Mouse (Mus musculus) hindbrain, embryonic 16.5 days (tissue): ENCODE results near the gene Gm21985. TPM values are rescaled to one million over a fixed set of nuclear protein-coding genes. Genes with fewer than 3 reads are reported as not detected.

Source experiments
- ATAC-seq: fragments of 200-750 bp; cut with Nextera tagmentation; 2 replicates; pipeline ENCODE4 v1.8.0; 2017; ENCODE audit warnings: moderate TSS enrichment, moderate library complexity
- H3K27ac ChIP-seq: fragments of 300-500 bp; sonication (generic); 2 replicates; pipeline ENCODE4 v1.5.1; 2014; ENCODE audit warnings: low read depth, mild to moderate bottlenecking, control low read depth, low read length, moderate library complexity
- H3K27me3 ChIP-seq: fragments of 300-500 bp; sonication (generic); replicated peaks from 2 replicates; pipeline ENCODE4 v1.6.1; 2014; ENCODE audit warnings: low read length; ENCODE audit not compliant: control insufficient read depth, insufficient read depth
- H3K36me3 ChIP-seq: fragments of 300-500 bp; sonication (generic); 2 replicates; pipeline ENCODE4 v1.6.1; 2014; ENCODE audit warnings: mild to moderate bottlenecking, low read length, moderate library complexity, mixed read lengths; ENCODE audit not compliant: control insufficient read depth, insufficient read depth
- H3K4me1 ChIP-seq: fragments of 300-500 bp; sonication (generic); 2 replicates; pipeline ENCODE4 v1.6.1; 2014; ENCODE audit warnings: low read depth, low read length; ENCODE audit not compliant: control insufficient read depth, insufficient read depth
- H3K4me2 ChIP-seq: fragments of 300-500 bp; sonication (generic); 2 replicates; pipeline ENCODE4 v1.6.1; 2014; ENCODE audit warnings: mild to moderate bottlenecking, low read length, control low read depth, moderate library complexity
- H3K4me3 ChIP-seq: fragments of 300-500 bp; sonication (generic); 2 replicates; pipeline ENCODE4 v1.5.1; 2014; ENCODE audit warnings: mild to moderate bottlenecking, low read length, control low read depth, moderate library complexity
- H3K9ac ChIP-seq: fragments of 300-500 bp; sonication (generic); 2 replicates; pipeline ENCODE4 v1.6.1; 2014; ENCODE audit warnings: low read depth, mild to moderate bottlenecking, control low read depth, low read length, moderate library complexity
- H3K9me3 ChIP-seq: fragments of 300-500 bp; sonication (generic); 2 replicates; pipeline ENCODE4 v1.6.1; 2014; ENCODE audit warnings: mild to moderate bottlenecking, low read length, moderate library complexity; ENCODE audit not compliant: control insufficient read depth
- WGBS: fragments of 180-500 bp; shearing (Covaris S2); extraction: QIAGEN DNeasy Blood & Tissue Kit; methylation state at CpG from one replicate; pipeline ENCODE4 v1.1.7; 2014; 5-methylcytosine and 5-hydroxymethylcytosine counted together
- polyA plus RNA-seq: library from polyadenylated mRNA; unstranded; fragments of >200 nt; fragmentation: Nextera tagmentation; extraction: Ambion mirVana; gene quantifications from 2 replicates; pipeline ENCODE4 v1.2.1, GENCODE M21; 2015

Gm21985 gene
- not detected in 2 replicates for polyA plus RNA-seq

- H3K4me3 ChIP-seq, result peak within 1 kb of the TSS; percentile 94
- under 1% methylated on average over 11 of the region's 11 CpGs for WGBS
- no peaks in the 10 kb centered on the region for H3K9me3 ChIP-seq
- peak within 1 kb of the TSS; percentile 93 for H3K27ac ChIP-seq
- H3K9ac ChIP-seq, result peak within 1 kb of the TSS; percentile 87
- H3K36me3 ChIP-seq, result no peaks in the 10 kb centered on the region
- peaks cover 29% of the 10 kb centered on the region for H3K4me1 ChIP-seq
- ATAC-seq, result peak; percentile 15
- H3K4me2 ChIP-seq, result peak within 1 kb of the TSS; percentile 79
- no peaks in the 10 kb centered on the region for H3K27me3 ChIP-seq
These were observed at the start of gene Gm21985 for GRCm38 (mm10) chr2:112266242-112266592. Gene Gm21985 (plus strand): TSS chr2:112266314.

- no peak overlapping the region for H3K9ac ChIP-seq
- no peaks in the 10 kb centered on the region for H3K9me3 ChIP-seq
- no peak overlapping the region for H3K27ac ChIP-seq
- no peaks in the 10 kb centered on the region for H3K4me1 ChIP-seq
- H3K4me2 ChIP-seq, result no peak overlapping the region
- no peaks in the 10 kb centered on the region for H3K27me3 ChIP-seq
- 85% methylated on average over 6 of the region's 6 CpGs for WGBS
- no peak for ATAC-seq
- no peaks in the 10 kb centered on the region for H3K36me3 ChIP-seq
- no peak overlapping the region for H3K4me3 ChIP-seq
These were observed 48.5 kb upstream of the Gm21985 start for GRCm38 (mm10) chr2:112217614-112218013.

- Histone ChIP-seq H3K4me2 (no peak overlapping the region), H3K27me3 (no peaks in the 10 kb centered on the region), H3K36me3 (no peaks in the 10 kb centered on the region), H3K9me3 (no peaks in the 10 kb centered on the region), H3K4me1 (no peaks in the 10 kb centered on the region), H3K9ac (no peak overlapping the region), H3K27ac (no peak overlapping the region), H3K4me3 (no peak overlapping the region)
- WGBS, result 92% methylated on average over 5 of the region's 5 CpGs
- ATAC-seq, result no peak
These were observed 45.2 kb upstream of the Gm21985 start for GRCm38 (mm10) chr2:112220880-112221279.

GRCm38 (mm10) chr2:112222607-112223006, 43.5 kb upstream of the Gm21985 start:
- Histone ChIP-seq H3K36me3 (no peaks in the 10 kb centered on the region), H3K9me3 (no peaks in the 10 kb centered on the region), H3K9ac (no peak overlapping the region), H3K4me3 (no peak overlapping the region), H3K4me1 (no peaks in the 10 kb centered on the region), H3K27ac (no peak overlapping the region), H3K27me3 (no peaks in the 10 kb centered on the region), H3K4me2 (no peak overlapping the region)
- WGBS, result 87% methylated on average over 5 of the region's 5 CpGs
- no peak for ATAC-seq

GRCm38 (mm10) chr2:112224356-112224755, 41.8 kb upstream of the Gm21985 start:
- no peak for ATAC-seq
- no peak overlapping the region for H3K4me2 ChIP-seq
- no peaks in the 10 kb centered on the region for H3K36me3 ChIP-seq
- no peak overlapping the region for H3K9ac ChIP-seq
- H3K27me3 ChIP-seq, result no peaks in the 10 kb centered on the region
- no peaks in the 10 kb centered on the region for H3K9me3 ChIP-seq
- no peaks in the 10 kb centered on the region for H3K4me1 ChIP-seq
- no peak overlapping the region for H3K27ac ChIP-seq
- no peak overlapping the region for H3K4me3 ChIP-seq
- WGBS, result 80% methylated on average over 4 of the region's 4 CpGs

GRCm38 (mm10) chr2:112232623-112233022, 33.5 kb upstream of the Gm21985 start:
- no peaks in the 10 kb centered on the region for H3K9me3 ChIP-seq
- WGBS, result 93% methylated on average over 1 of the region's 1 CpGs
- H3K9ac ChIP-seq, result no peak overlapping the region
- no peaks in the 10 kb centered on the region for H3K27me3 ChIP-seq
- no peaks in the 10 kb centered on the region for H3K36me3 ChIP-seq
- no peak for ATAC-seq
- H3K4me1 ChIP-seq, result no peaks in the 10 kb centered on the region
- H3K4me2 ChIP-seq, result no peak overlapping the region
- no peak overlapping the region for H3K27ac ChIP-seq
- no peak overlapping the region for H3K4me3 ChIP-seq

GRCm38 (mm10) chr2:112236620-112237019, 29.5 kb upstream of the Gm21985 start:
- WGBS, result 78% methylated on average over 2 of the region's 2 CpGs

GRCm38 (mm10) chr2:112238006-112238405, 28.1 kb upstream of the Gm21985 start:
- Histone ChIP-seq H3K9ac (no peak overlapping the region), H3K27me3 (no peaks in the 10 kb centered on the region), H3K9me3 (no peaks in the 10 kb centered on the region), H3K4me2 (no peak overlapping the region), H3K4me3 (no peak overlapping the region), H3K27ac (no peak overlapping the region), H3K4me1 (peaks cover 9% of the 10 kb centered on the region), H3K36me3 (peaks cover 2% of the 10 kb centered on the region)
- 15% methylated on average over 4 of the region's 4 CpGs for WGBS
- ATAC-seq, result no peak

More at GRCm38 (mm10) chr2:112236620-112237019, 29.5 kb upstream of the Gm21985 start:
- ATAC-seq, result no peak
- H3K4me2 ChIP-seq, result no peak overlapping the region
- no peaks in the 10 kb centered on the region for H3K9me3 ChIP-seq
- no peak overlapping the region for H3K4me3 ChIP-seq
- H3K27me3 ChIP-seq, result no peaks in the 10 kb centered on the region
- H3K4me1 ChIP-seq, result peaks cover 9% of the 10 kb centered on the region
- no peak overlapping the region for H3K9ac ChIP-seq
- H3K36me3 ChIP-seq, result no peaks in the 10 kb centered on the region
- no peak overlapping the region for H3K27ac ChIP-seq

GRCm38 (mm10) chr2:112239212-112239934, 26.7 kb upstream of the Gm21985 start, which contains the start of gene Lpcat4:
Gene Lpcat4 (plus strand): TSS chr2:112239468.
- Histone ChIP-seq H3K27me3 (no peaks in the 10 kb centered on the region), H3K4me3 (peak within 1 kb of the TSS; percentile 75), H3K27ac (peak within 1 kb of the TSS; percentile 99), H3K4me1 (peaks cover 9% of the 10 kb centered on the region), H3K4me2 (peak within 1 kb of the TSS; percentile 93), H3K9ac (peak within 1 kb of the TSS; percentile 98), H3K9me3 (no peaks in the 10 kb centered on the region), H3K36me3 (peaks cover 9% of the 10 kb centered on the region)
- peak; percentile 88 for ATAC-seq
- WGBS, result under 1% methylated on average over 68 of the region's 94 CpGs
